Mouse (Mus musculus) layer of hippocampus, adult 9-11 months (tissue): ENCODE measurements around the gene Gm44596.
"Not testable (repeated sequence)": the region's sequence is repeated elsewhere in the genome, so short reads cannot be mapped to it uniquely, and the experiment has no call there.

Experiments
- DNase-seq: peaks from one replicate; pipeline ENCODE4 v3.0.0; 2022

Gene Gm44596

DNA sequence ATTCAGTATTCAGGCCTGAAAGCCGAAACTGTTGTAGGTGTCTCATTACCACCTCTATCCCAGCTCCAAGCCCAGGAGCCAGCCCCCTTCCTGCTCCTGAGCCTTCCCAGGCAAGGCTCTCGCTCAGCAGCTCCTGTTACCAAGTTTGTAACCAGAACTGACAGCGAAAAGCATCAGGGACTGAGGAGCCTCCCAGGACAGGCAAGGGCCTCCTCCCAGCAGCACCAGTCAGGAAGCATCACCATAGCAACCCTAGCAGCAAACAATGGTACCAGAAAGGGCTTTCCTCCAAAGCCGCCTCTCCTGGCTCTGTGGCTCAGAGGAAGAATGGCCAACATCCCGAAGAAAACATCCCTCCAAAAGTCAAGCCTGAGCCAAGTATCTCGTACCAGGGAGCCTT is at the start of gene Gm44596, which contains the start of gene Tex52:
TSS of gene Gm44596 (plus strand) at position 312 of the 400 bp plus-strand sequence.
TSS of gene Tex52 (plus strand) at position 265 of the 400 bp plus-strand sequence.
- DNase-seq: peak; percentile 71

DNA sequence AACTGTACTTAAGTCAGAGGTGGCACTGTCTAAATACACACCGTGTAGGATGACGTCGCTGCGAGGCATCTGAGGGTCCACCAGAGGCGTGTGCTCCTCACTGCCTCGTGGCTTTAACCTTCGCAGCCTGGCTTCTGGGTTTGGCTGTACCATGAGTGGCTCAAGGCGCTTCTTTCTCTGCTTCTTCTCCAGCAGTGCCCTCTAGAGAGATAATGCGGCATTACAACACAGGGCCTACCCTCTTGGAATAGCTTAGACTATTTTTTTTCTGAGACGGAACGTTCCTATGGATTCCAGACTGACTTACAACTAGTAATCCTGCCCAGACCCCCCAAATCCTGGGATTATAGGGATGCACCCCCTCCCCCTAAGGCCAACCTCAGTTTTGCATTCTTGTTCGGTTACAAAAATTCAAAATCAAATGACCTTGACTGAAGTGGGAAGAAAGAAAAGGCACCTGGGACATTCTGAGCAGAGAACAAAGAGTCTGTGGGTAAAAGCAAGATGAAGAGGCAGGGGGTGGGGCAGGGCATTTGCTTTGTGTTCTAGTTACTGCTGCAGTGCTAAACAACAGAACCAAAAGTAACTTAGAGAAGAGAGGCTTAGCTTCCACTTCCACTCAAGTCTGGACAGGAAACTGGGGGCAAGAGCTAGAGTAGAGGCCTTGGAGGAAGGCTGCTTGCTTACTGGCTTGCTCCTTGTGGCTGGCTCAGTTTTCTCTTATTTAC is 40.7 kb upstream of the Gm44596 start:
- peak; percentile 64 for DNase-seq

DNA sequence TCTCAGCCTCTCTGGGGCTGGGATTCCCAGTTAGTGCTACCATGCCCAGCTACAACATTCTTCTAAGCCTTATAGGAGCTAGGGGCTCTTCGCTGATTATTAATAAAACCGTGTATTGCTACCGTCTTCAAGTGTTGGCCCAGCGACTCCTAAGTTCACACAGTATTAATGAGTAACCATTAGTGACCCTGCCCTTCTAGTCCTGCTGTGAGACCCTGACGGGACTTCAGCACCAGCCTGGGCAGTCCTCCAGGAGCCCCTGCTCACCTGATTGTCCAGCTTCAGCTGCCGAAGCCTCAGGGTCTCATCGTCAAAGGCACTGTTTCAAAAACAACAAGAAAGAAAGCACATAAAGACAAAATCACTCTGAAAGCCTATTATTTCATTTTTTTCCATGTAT is 37.8 kb upstream of the Gm44596 start:
- no peak for DNase-seq

DNA sequence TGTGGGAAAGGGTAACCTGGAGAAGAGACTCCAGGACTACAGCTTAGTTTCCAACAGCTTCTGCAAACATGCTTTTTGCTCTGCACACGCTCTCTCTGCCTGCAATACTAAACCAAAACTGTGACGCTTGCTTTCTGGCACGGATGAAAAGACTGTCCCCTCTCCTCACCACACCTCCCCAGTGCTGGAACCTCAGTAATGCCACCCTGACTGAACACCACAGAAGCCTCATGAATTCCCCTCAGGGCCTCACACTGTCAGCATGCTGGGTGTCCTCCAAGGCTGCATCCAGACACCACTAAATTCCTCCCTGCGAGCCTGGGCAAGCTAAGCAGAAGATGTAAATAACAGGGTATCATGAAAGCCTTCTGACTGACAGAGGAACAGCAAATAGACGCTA is 36.4 kb upstream of the Gm44596 start:
- no peak for DNase-seq

DNA sequence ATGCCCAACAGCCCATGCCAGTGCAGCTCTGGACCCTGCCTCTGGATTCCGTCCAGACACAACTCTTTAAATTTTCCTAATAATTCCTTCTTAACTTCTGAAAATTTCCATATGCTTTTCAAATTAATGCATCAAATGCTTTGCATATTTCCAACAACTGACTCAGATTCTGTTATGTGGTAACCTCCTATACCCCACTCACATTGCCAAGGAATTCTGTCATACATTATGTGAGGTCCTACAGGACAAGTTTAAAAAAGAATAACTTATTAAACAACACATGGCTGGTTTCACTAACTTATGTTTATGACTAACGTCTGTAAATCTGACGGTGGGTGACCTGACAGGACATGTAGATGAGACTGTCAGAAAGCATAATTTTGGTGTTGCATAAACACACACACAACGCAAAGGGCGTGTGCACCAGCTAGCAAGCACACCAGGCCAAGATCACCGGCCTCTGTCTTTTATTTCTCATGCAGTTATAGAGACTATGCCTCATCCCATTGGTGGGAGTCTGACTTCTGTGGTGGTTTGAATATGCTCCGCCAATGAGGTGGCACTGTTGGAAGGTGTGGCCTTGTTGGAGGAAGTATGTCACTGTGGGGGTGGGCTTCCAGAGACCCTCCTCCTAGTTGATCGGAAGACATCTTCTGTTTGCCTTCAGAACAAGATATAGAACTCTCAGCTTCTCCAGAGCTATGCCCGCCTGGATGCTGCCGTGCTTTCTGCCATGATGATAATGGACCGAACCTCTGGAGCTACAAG is 33.2 kb upstream of the Gm44596 start:
- DNase-seq: no peak

DNA sequence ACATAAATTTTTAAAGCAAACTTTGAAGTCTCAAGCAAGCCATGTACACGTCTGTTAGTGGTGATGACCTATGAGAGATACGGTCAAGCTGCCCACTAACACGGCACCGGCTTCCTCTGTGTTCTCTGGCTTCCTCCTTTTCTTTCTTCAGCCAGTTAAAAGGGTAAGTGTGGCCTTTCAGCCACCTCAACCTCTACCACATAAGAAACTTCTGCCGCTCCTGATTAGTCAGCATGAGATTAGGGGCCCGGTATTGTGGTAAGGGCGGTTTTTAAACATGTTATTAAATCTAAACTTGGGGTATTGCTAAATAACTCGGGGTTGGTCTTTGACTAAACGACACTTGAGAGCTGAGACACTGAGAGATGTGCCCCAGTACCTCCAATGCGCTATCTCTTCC is 29.7 kb upstream of the Gm44596 start:
- no peak for DNase-seq

DNA sequence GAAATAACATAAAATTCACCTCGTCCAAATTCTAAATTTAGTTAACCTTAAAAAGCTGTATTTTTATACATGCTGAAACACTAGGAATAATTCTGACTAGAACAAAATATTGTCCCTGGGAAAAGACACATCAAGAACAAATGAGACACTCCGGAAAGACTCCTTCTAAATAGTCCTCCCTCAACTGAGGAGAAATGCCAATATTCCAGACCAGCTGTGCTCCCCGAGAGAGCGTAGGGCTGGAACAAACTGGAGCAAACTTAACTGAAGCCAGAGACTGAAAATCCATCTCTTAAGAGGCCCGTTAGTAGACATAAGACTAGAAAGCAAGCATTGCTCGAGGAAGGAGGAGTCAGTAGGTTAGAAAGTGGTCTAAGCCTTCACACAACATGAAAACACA is 28.5 kb upstream of the Gm44596 start:
- DNase-seq: no peak

DNA sequence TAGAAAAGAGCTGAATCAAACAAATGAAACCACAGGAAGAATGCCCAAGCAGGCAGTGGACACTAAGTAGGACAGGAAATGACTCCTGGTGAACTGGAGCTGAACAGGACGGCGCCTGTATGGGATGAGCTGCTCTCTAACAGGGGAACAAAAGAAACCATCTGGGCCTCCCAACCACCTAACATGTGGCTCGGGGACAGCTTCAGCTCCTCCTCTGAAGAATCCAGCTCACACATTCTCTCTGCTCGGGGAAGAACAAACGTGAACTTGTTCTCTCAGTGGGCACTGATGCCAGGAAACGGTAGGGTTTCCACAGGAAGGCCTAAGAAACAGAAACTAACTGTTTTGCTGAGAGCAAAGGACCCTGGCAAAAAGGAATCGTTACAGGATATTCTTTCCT is 25.6 kb upstream of the Gm44596 start:
- peak; percentile 71 for DNase-seq

DNA sequence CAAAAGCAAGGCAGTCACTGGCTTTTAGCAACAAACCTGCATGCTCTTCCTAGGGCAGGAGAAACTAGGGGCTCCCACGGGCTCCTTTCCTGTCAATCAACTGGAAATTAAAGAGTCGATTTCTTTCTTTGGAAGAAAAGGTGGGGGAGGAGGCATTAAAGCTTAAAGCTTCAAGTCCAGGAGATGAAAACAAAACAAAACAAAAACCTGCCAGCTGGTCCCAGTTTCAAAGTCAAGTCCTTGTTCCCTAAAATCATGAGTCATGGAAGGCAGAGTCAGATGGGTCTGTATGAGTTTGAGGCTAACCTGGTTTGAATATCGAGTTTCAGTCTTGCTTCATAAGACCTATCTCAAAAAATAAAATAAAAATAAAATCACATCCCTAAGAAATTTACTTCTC is 21.2 kb upstream of the Gm44596 start:
- no peak for DNase-seq

DNA sequence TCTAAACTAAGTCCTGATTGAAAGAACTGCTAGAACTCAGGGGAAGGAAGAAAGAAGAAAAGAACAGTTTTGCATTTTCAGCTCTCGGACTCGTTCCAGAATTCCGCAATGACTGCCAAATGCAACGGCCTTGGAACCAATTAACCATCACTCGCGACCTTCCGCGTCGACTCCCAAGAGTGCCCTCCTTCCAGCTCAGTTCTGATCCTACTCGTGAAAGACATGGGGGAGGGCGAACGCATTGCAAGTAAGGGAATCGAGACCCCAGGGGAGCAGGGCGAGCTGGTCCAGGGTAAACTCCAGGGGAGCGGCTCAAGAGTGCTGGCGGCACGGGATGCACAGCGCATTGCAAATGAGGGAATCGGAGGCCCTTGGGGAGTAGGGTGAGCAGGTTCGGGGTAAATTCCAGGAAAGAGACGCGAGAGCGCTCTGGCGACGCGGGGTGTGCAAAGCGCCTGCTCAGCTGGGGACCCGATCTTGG is 20.1 kb upstream of the Gm44596 start:
- DNase-seq: peak; percentile 52

DNA sequence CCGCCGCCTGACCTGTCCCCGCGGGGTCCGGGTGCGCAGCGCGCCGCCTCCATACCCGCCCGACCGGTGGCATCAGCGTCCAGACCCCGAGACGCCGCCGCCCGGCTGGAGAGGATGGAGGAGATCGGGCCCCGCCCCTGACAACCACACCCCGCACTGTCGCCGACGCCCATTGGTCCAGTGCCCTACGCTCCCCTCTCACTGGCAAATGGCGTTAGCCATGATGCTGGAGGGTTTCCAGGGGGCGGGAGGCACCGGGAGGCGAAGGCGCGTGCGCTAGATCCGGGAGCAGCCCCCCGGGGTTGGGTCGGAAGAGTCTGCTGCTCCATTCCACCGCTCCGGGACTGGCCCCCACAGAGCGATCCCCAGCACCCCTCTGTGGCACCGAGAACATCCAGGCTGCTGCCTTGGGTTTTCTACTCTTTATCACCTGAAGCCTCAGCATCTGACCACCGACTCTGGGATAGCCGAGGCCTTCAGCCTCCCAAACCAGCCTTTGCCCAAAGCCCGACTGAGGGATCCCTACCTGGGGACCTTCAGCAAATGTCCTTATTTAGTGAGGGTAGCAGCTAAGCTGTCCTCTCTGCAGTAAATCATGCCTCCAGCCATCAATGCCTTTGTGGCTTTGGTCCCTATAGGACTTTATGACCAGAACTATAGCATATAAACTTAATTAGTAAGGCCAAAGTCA is 19.4 kb upstream of the Gm44596 start, which contains the start of gene Tulp3:
TSS of gene Tulp3 (minus strand) at position 126 of the 691 bp plus-strand sequence.
- peak; percentile 97 for DNase-seq

DNA sequence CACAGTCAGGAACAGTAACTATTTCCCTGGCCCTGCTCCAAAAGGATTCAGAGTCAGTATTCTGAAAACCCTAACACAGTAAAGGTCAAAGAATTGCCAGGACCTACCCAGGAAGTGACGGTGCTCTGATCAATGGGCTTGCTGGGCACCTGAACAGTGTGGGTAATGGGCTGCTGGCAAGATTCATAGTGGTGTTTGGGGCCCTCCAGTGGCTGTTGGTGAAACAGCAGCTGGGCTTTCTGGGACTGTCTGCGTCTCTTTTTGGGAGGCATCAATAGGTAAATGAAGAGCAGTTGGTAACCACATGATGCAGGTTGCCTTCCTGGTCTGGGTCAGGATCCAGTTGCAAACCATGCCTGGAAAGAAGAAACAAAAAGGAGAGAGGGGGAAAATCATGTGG is 16.3 kb upstream of the Gm44596 start:
- DNase-seq: peak; percentile 55

DNA sequence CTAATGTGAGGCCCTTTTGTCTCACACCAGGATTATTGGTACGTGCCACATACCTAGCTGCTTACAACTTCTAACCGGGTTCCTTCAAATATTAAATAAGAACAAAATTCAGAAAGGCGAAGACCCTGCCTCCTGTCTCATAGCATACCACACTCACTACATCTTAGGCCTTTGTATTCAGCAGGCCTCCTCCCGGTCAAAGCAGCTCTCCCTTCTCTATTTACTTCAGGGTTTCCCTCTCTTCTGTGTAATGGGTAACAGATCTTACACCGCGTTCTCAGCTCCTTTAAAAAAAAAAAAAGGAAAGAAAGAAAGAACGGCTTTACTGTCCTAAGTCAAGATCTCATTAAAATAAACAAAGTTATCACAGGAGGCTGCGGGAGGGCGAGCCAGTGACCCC is 13.4 kb upstream of the Gm44596 start:
- DNase-seq: no peak

DNA sequence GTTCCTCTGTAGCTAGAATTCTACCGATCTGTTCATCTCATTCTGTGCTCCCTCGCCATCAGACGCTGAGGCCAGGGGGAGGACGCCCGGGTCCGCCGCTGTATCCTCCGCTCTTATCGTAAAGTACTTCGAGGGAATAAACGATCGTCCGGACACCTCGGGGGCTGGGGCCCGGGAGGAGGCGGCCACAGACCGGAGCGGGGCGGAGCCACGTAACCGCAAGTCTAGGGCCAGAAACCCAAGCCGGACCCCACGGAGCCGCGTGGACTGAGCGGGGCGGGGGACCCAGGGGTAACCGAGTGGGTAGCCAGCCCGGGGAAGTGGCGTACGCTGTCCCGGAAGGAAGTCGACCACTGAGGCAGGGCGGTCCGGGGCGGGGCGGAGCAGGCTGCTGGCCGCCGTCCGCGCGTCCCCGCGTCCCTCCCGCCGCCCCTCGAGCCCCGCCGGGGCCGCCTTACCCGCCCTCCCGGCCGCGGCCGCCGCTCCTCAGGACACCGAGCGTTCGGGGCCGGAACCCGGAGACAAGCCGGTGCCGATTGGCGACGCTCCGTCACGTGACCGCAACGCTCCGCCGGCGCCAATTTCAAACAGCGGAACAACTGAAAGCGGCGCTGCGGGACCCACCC is 12.8 kb upstream of the Gm44596 start, which contains the start of the genes Rhno1 and Foxm1:
TSS of gene Rhno1 (minus strand) at position 531 of the 626 bp plus-strand sequence.
TSS of gene Foxm1 (plus strand) at position 587 of the 626 bp plus-strand sequence.
- peak; percentile 79 for DNase-seq

DNA sequence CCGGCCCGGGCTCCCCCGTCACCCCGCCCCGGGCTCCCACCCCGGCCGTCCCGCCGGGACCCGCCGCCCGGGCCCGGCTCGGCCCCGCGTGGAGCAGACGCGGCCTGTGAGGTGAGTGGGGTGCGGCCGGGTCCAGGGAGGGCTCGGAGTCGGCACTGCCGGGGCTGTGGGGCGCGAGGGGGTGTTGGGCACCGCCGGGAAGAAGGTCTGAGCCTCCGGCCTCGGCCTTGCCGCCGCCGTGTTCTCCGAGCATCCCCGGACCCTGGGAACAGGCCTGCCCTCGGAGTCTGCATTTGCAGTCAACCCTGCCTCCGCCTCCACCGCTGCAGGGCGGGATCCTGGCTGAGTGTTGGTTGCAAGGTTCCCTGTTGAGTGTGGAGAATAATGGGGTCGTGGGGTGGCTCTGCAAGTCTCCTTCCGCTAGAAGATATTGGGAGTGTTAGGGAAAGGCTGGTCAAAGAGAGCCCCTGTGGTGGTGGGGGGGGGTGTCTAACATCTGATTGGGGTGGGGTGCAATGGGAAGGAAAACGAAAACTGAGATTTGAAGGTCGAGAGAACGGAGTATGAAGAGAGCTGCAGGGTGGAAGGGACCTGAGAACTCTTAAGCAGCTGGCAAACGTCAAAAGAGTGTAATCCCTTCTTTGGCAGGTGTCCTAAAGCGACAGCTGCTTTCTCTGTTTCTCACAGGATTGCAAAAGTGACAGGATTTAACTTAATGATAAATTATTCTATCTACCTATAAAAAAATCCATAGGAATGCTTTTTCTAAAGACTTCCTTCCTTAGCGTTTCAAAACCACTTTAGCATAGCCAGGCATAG is 12.1 kb upstream of the Gm44596 start:
- no peak for DNase-seq

DNA sequence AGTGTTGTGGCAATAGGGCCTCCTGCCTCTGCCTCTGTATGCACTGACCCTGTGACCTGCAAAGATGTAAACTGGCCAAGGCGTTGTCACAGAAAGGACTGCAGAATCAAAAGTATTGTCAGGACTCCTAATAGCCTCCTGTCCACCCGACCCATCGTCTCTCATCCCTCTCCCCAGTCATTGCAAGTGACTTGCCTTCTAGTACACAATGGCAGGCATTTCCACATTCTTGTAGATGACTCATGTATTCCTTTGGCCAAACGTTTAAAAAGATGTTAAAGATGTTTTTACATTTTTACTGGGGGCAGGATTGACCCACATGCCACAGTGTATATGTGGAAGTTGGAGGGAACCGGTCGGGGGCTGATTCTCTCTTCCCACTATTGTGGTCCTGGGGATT is 10.6 kb upstream of the Gm44596 start:
- no peak for DNase-seq

DNA sequence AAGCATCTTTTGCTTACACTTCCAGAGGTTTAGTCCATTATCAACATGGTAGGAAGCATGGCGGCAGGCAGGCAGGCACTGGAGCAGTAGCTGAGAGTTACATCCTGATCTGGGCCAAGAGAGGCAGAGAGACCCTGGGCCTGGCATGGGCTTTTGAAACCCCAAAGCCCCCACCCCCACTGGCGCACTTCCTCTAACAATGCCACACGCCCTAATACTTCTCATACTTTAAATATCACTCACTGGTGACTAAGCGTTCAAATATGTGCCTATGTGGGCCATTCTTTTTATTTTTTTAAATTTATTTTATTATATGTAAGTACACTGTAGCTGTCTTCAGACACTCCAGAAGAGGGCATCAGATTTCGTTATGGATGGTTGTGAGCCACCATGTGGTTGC is 8.8 kb upstream of the Gm44596 start:
- no peak for DNase-seq

DNA sequence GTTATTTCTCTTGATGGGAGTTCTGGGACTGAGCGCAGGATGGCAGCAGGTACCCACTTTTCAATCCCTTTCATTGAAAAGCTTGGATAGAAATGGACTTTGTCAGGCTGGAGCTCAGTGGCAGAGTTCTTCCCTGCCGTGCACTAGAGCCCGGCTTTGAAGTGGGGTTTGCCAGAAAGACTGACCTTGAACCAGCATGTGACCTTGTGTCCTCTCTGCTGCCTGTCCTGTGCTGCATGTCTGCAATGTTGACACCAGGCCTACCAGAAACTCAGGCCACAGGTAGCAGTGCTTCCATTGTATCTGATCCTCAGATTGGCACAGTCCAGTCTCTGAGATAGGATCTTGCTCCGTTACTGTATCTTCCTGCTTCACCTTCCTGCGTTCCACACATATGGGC is 5.3 kb upstream of the Gm44596 start:
- DNase-seq: no peak

DNA sequence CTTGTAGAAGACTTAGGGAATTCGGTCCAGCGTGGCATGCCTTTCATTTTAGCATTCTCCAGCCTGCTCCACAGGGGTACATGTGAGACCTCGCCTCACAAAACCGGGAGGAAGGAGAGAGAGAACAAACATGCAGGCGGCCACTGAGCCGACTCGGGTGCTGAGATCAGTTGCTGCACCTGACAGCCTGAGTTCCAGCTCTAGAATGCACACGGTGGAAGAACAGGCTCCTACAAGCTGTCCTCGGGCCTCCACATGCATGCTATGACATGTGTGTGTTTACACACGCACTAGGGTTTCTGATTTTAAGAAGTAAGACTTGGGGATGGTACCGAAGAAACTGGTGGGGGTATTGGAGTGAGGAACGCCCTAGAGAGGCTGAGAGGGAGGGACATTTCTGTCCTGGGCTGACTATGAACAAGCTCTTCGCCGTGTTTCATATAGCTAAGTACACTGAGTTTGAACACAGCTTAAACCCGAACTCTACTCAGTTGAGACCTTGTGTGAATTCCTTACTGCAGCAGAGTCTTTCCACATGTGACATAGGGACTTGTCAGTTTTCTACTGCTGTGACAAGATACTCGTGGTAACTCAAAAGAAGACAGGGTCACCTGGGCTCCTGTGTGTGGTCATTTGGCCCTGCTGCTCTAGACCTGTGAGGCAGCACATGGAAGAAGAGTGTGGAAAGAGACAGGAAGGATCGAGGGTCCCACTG is 1.2 kb downstream of the Gm44596 start:
- no peak for DNase-seq

DNA sequence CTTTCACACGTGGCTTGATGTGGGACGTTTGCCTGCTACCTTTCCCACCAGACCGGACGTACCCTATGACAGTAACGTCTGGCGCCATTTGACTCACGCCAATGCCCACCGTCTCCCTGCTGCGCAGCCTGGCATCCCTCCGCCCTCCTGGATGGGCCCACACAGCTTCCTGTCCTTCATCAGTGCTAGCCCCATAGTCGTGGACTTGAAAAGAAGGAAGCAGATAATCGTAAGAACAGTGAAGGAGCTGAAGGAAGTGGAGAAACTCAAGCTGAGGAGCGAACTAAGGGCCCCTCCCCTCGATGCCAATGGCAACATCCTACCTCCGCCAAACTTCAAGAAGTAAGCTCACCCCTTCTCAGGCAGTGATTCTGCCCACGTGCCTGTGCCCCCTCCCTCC is 4.3 kb downstream of the Gm44596 start:
- DNase-seq: no peak

DNA sequence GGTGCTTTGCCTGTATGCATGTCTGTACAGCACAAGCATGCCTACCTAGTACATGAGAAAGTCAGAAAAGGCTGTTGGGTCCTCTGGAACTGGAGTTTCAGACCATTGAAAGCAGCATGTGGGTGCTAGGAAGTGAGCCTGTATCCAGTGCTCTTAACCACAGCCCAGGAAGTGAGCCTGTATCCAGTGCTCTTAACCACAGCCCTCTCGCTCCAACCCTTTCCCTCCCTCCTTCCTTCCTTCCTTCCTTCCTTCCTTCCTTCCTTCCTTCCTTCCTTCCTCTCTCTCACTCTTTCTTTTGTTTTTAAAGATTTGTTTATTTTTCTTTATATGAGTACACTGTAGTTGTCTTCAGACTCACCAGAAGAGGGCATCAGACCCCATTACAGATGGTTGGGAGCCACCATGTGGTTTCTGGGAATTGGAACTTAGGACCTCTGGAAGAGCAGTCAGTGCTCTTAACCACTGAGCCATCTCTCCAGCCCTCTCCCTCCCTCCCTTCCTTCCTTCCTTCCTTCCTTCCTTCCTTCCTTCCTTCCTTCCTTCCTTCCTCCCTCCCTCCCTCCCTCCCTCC is 5.4 kb downstream of the Gm44596 start:
- not testable (repeated sequence) for DNase-seq
